Mouse (Mus musculus) midbrain, embryonic 14.5 days (tissue): ENCODE data around the gene Sohlh2. TPM values are rescaled to one million over a fixed set of nuclear protein-coding genes. Genes with fewer than 3 reads are reported as not detected.
A peak's percentile ranks its signal among the peaks of the same experiment; 100 is the strongest.

Experiments
- ATAC-seq: fragments of 200-750 bp; cut with Nextera tagmentation; 2 replicates; pipeline ENCODE4 v1.8.0; 2017; ENCODE audit warnings: moderate number of reproducible peaks, moderate library complexity; ENCODE audit not compliant: low FRiP score, low TSS enrichment
- DNase-seq: peaks from one replicate; pipeline ENCODE4 v3.0.0-alpha.2; 2015
- H3K27ac ChIP-seq: fragments of 300-500 bp; sonication (generic); replicated peaks from 2 replicates; pipeline ENCODE4 v1.5.1; 2014; ENCODE audit warnings: mild to moderate bottlenecking, low read depth, low read length, moderate library complexity
- H3K27me3 ChIP-seq: fragments of 300-500 bp; sonication (generic); 2 replicates; pipeline ENCODE4 v1.6.1; 2014; ENCODE audit warnings: low read length, control low read depth, mixed read lengths; ENCODE audit not compliant: control insufficient read depth, insufficient read depth
- H3K36me3 ChIP-seq: fragments of 300-500 bp; sonication (generic); 2 replicates; pipeline ENCODE4 v1.6.1; 2014; ENCODE audit warnings: low read length, control low read depth; ENCODE audit not compliant: control insufficient read depth, insufficient read depth
- H3K4me1 ChIP-seq: fragments of 300-500 bp; sonication (generic); 2 replicates; pipeline ENCODE4 v1.6.1; 2014; ENCODE audit warnings: mild to moderate bottlenecking, antibody characterized with exemption, low read length, control low read depth; ENCODE audit not compliant: control insufficient read depth, insufficient read depth
- H3K4me2 ChIP-seq: fragments of 300-500 bp; sonication (generic); 2 replicates; pipeline ENCODE4 v1.6.1; 2014; ENCODE audit warnings: mild to moderate bottlenecking, low read length, moderate library complexity
- H3K4me3 ChIP-seq: fragments of 300-500 bp; sonication (generic); replicated peaks from 2 replicates; pipeline ENCODE4 v1.5.1; 2014; ENCODE audit warnings: low read depth, low read length
- H3K9ac ChIP-seq: fragments of 300-500 bp; sonication (generic); replicated peaks from 2 replicates; pipeline ENCODE4 v1.6.1; 2014; ENCODE audit warnings: mild to moderate bottlenecking, low read length, moderate library complexity
- H3K9me3 ChIP-seq: fragments of 300-500 bp; sonication (generic); 2 replicates; pipeline ENCODE4 v1.6.1; 2016; ENCODE audit warnings: low read length, control low read depth, mixed read lengths; ENCODE audit not compliant: control insufficient read depth
- WGBS: fragments of 180-500 bp; shearing (Covaris S2); extraction: QIAGEN DNeasy Blood & Tissue Kit; methylation state at CpG from one replicate; pipeline ENCODE4 v1.1.7; 2014; 5-methylcytosine and 5-hydroxymethylcytosine counted together
- polyA plus RNA-seq: library from polyadenylated mRNA; unstranded; fragments of >200 nt; fragmentation: Nextera tagmentation; extraction: Ambion mirVana; gene quantifications from 2 replicates; pipeline ENCODE4 v1.2.1, GENCODE M21; 2014

Sohlh2 gene
- polyA plus RNA-seq, 1 experiment from 2014 or later, result not detected

DNA sequence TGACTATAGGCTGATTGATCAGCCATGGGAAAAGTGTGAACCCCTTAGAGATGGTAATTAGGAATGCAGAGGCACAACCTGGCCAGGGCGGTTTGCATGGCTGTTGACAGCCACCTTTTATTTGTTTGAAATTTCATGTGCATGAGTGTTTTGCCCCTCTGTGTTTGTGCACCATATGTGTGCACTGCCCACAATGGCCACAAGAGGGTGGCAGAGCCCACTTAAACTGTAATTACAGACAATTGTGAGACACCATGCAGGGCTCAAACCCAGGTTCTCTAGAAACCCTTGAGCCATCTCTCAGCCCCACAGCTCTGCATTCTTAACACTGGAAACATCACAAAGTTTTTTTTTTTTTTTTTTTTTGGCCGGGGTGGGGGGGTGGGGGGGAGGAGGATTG lies 40.7 kb downstream of the Sohlh2 start:
- 0 out of 2 replicates have a peak, but pooled peaks cover 3% of the 10 kb centered on the region for H3K9me3 ChIP-seq
- H3K4me1 ChIP-seq, result peaks cover 14% of the 10 kb centered on the region
- 95% methylated on average over 2 of the region's 2 CpGs for WGBS
- DNase-seq (no peak), ATAC-seq (no peak)
- H3K27ac ChIP-seq, result no peak overlapping the region
- no peak overlapping the region for H3K4me2 ChIP-seq
- no peaks in the 10 kb centered on the region for H3K36me3 ChIP-seq
- no peak overlapping the region for H3K4me3 ChIP-seq
- H3K9ac ChIP-seq, result no peak overlapping the region
- H3K27me3 ChIP-seq, result no peaks in the 10 kb centered on the region

- no peak for DNase-seq
- H3K9me3 ChIP-seq, result 0 out of 2 replicates have a peak, but pooled peaks cover 3% of the 10 kb centered on the region
- peaks cover 14% of the 10 kb centered on the region for H3K4me1 ChIP-seq
- no peak overlapping the region for H3K4me2 ChIP-seq
- H3K9ac ChIP-seq, result no peak overlapping the region
- 81% methylated on average over 3 of the region's 3 CpGs for WGBS
- no peaks in the 10 kb centered on the region for H3K27me3 ChIP-seq
- H3K27ac ChIP-seq, result no peak overlapping the region
- ATAC-seq, result no peak
- H3K36me3 ChIP-seq, result no peaks in the 10 kb centered on the region
- H3K4me3 ChIP-seq, result no peak overlapping the region
These were observed 42.0 kb downstream of the Sohlh2 start for GRCm38 (mm10) chr3:55223862-55224261.

- Histone ChIP-seq H3K4me3 (no peak overlapping the region; the same call in 1 of the 2 replicates), H3K4me1 (peaks cover 14% of the 10 kb centered on the region), H3K9me3 (0 out of 2 replicates have a peak, but pooled peaks cover 3% of the 10 kb centered on the region), H3K27me3 (no peaks in the 10 kb centered on the region), H3K4me2 (peak overlapping the region; percentile 51), H3K9ac (no peak overlapping the region), H3K27ac (peak overlapping the region; percentile 41; the same call in 1 of the 2 replicates), H3K36me3 (no peaks in the 10 kb centered on the region)
- DNase-seq, result peak; percentile 76
- WGBS, result 11% methylated on average over 18 of the region's 18 CpGs
- ATAC-seq, result peak; percentile 71
These were observed 44.8 kb downstream of the Sohlh2 start for GRCm38 (mm10) chr3:55226501-55227213.

- H3K4me1 ChIP-seq, result peaks cover 14% of the 10 kb centered on the region
- H3K36me3 ChIP-seq, result no peaks in the 10 kb centered on the region
- DNase-seq (no peak), ATAC-seq (no peak; the same call in 1 of the 2 replicates)
- H3K4me2 ChIP-seq, result peak overlapping the region; percentile 51
- WGBS, result 14% methylated on average over 4 of the region's 4 CpGs
- H3K27me3 ChIP-seq, result no peaks in the 10 kb centered on the region
- H3K9ac ChIP-seq, result no peak overlapping the region
- H3K4me3 ChIP-seq, result no peak overlapping the region; the same call in 1 of the 2 replicates
- H3K9me3 ChIP-seq, result peaks cover 3% of the 10 kb centered on the region; the same call in 1 of the 2 replicates
- no peak overlapping the region for H3K27ac ChIP-seq
These were observed 45.4 kb downstream of the Sohlh2 start for GRCm38 (mm10) chr3:55227214-55227581.

GRCm38 (mm10) chr3:55241730-55242421 lies 60.0 kb downstream of the Sohlh2 start, which contains the start of gene Dclk1:
TSS of gene Dclk1 (plus strand) at chr3:55242364.
- H3K9ac ChIP-seq, result peak within 1 kb of the TSS; percentile 99
- H3K36me3 ChIP-seq, result no peaks in the 10 kb centered on the region
- no peaks in the 10 kb centered on the region for H3K27me3 ChIP-seq
- WGBS, result 32% methylated on average over 10 of the region's 10 CpGs
- peak within 1 kb of the TSS; percentile 99 for H3K27ac ChIP-seq
- H3K4me2 ChIP-seq, result peak within 1 kb of the TSS; percentile 71
- H3K4me3 ChIP-seq, result peak within 1 kb of the TSS; percentile 84
- peaks cover 21% of the 10 kb centered on the region for H3K4me1 ChIP-seq
- no peak; the same call in 1 of the 2 replicates for ATAC-seq
- H3K9me3 ChIP-seq, result no peaks in the 10 kb centered on the region
- no peak for DNase-seq

- WGBS, result under 1% methylated on average over 45 of the region's 45 CpGs
- H3K36me3 ChIP-seq, result peaks cover 7% of the 10 kb centered on the region
These were observed 60.7 kb downstream of the Sohlh2 start for GRCm38 (mm10) chr3:55242422-55243055.

GRCm38 (mm10) chr3:55243056-55243471 lies 61.2 kb downstream of the Sohlh2 start:
- peak overlapping the region; percentile 84 for H3K4me3 ChIP-seq
- peak overlapping the region; percentile 99 for H3K27ac ChIP-seq
- H3K9me3 ChIP-seq, result no peaks in the 10 kb centered on the region
- peaks cover 25% of the 10 kb centered on the region for H3K4me1 ChIP-seq
- ATAC-seq (peak; percentile 66), DNase-seq (peak; percentile 74)
- peak overlapping the region; percentile 99 for H3K9ac ChIP-seq
- H3K36me3 ChIP-seq, result peaks cover 12% of the 10 kb centered on the region
- peak overlapping the region; percentile 71 for H3K4me2 ChIP-seq
- H3K27me3 ChIP-seq, result no peaks in the 10 kb centered on the region
- under 1% methylated on average over 8 of the region's 8 CpGs for WGBS

More at GRCm38 (mm10) chr3:55242422-55243055, 60.7 kb downstream of the Sohlh2 start:
- Histone ChIP-seq H3K9ac (peak overlapping the region; percentile 99), H3K4me3 (peak overlapping the region; percentile 84), H3K4me1 (peaks cover 23% of the 10 kb centered on the region), H3K9me3 (no peaks in the 10 kb centered on the region), H3K27ac (peak overlapping the region; percentile 99), H3K4me2 (peak overlapping the region; percentile 71), H3K27me3 (no peaks in the 10 kb centered on the region)
- ATAC-seq (peak; percentile 96), DNase-seq (peak; percentile 96)

GRCm38 (mm10) chr3:55244087-55244486 lies 62.3 kb downstream of the Sohlh2 start:
- peaks cover 22% of the 10 kb centered on the region for H3K36me3 ChIP-seq
- H3K9ac ChIP-seq, result peak overlapping the region; percentile 99

More at GRCm38 (mm10) chr3:55244087-55244486, 62.3 kb downstream of the Sohlh2 start:
- ATAC-seq (no peak), DNase-seq (peak; percentile 44)
- H3K27me3 ChIP-seq, result no peaks in the 10 kb centered on the region
- 57% methylated on average over 6 of the region's 6 CpGs for WGBS
- peaks cover 32% of the 10 kb centered on the region for H3K4me1 ChIP-seq
- H3K27ac ChIP-seq, result peak overlapping the region; percentile 99; the same call in 1 of the 2 replicates
- H3K4me3 ChIP-seq, result peak overlapping the region; percentile 84
- H3K9me3 ChIP-seq, result no peaks in the 10 kb centered on the region
- peak overlapping the region; percentile 71 for H3K4me2 ChIP-seq
